Mouse (Mus musculus) heart, embryonic 10.5 days (tissue): Measurements from ENCODE around the gene Calm4. TPM values are rescaled to one million over a fixed set of nuclear protein-coding genes. Genes with fewer than 3 reads are reported as not detected.
"Not testable (repeated sequence)": the region's sequence is repeated elsewhere in the genome, so short reads cannot be mapped to it uniquely, and the experiment has no call there.

Source experiments
- DNase-seq: peaks from one replicate; pipeline ENCODE4 v3.0.0-alpha.2; 2017; ENCODE audit warnings: low spot score
- H3K27ac ChIP-seq: fragments of 300-500 bp; sonication (generic); 2 replicates; pipeline ENCODE4 v1.5.1; 2016; ENCODE audit warnings: mild to moderate bottlenecking
- H3K27me3 ChIP-seq: fragments of 300-500 bp; sonication (generic); 2 replicates; pipeline ENCODE4 v1.6.1; 2016; ENCODE audit warnings: mild to moderate bottlenecking; ENCODE audit not compliant: poor library complexity, insufficient read depth, severe bottlenecking
- H3K36me3 ChIP-seq: fragments of 300-500 bp; sonication (generic); 2 replicates; pipeline ENCODE4 v1.6.1; 2016; ENCODE audit warnings: mild to moderate bottlenecking, moderate library complexity
- H3K4me1 ChIP-seq: fragments of 300-500 bp; sonication (generic); 2 replicates; pipeline ENCODE4 v1.6.1; 2016; ENCODE audit warnings: mild to moderate bottlenecking
- H3K4me3 ChIP-seq: fragments of 300-500 bp; sonication (generic); 2 replicates; pipeline ENCODE4 v1.5.1; 2016; ENCODE audit warnings: mild to moderate bottlenecking, moderate library complexity
- H3K9me3 ChIP-seq: fragments of 300-500 bp; sonication (generic); 2 replicates; pipeline ENCODE4 v1.6.1; 2016; ENCODE audit warnings: mild to moderate bottlenecking, moderate library complexity
- WGBS: fragments of 180-500 bp; shearing (Covaris S2); methylation state at CpG from one replicate; pipeline ENCODE4 v1.1.7; 2016; 5-methylcytosine and 5-hydroxymethylcytosine counted together
- polyA plus RNA-seq: library from polyadenylated mRNA; unstranded; fragments of >200 nt; fragmentation: Nextera tagmentation; extraction: Ambion mirVana; gene quantifications from 2 replicates; pipeline ENCODE4 v1.2.1, GENCODE M21; 2016

Calm4 gene
- polyA plus RNA-seq, 1 experiment from 2014 or later: not detected

- Histone ChIP-seq H3K27me3 (no peaks in the 10 kb centered on the region), H3K36me3 (no peaks in the 10 kb centered on the region), H3K9me3 (no peaks in the 10 kb centered on the region), H3K4me1 (no peaks in the 10 kb centered on the region), H3K27ac (no peak overlapping the region), H3K4me3 (no peak overlapping the region)
- DNase-seq: no peak
Observed at GRCm38 (mm10) chr13:3825726-3826125, 11.8 kb upstream of the Calm4 start.

- no peak for DNase-seq
- Histone ChIP-seq H3K9me3 (no peaks in the 10 kb centered on the region), H3K27me3 (no peaks in the 10 kb centered on the region), H3K27ac (no peak overlapping the region), H3K4me1 (no peaks in the 10 kb centered on the region), H3K4me3 (no peak overlapping the region), H3K36me3 (no peaks in the 10 kb centered on the region)
- WGBS: 70% methylated on average over 5 of the region's 5 CpGs
Observed at GRCm38 (mm10) chr13:3831546-3831945, 6.0 kb upstream of the Calm4 start.

GRCm38 (mm10) chr13:3831994-3832393 is 5.6 kb upstream of the Calm4 start:
- Histone ChIP-seq H3K4me3 (no peak overlapping the region), H3K27ac (no peak overlapping the region), H3K36me3 (no peaks in the 10 kb centered on the region), H3K27me3 (no peaks in the 10 kb centered on the region), H3K9me3 (no peaks in the 10 kb centered on the region), H3K4me1 (no peaks in the 10 kb centered on the region)
- no peak for DNase-seq
- WGBS: 68% methylated on average over 1 of the region's 1 CpGs

- Histone ChIP-seq H3K4me3 (no peak overlapping the region), H3K27ac (no peak overlapping the region), H3K36me3 (no peaks in the 10 kb centered on the region), H3K9me3 (no peaks in the 10 kb centered on the region), H3K4me1 (no peaks in the 10 kb centered on the region), H3K27me3 (no peaks in the 10 kb centered on the region)
- no peak for DNase-seq
- 72% methylated on average over 2 of the region's 2 CpGs for WGBS
Observed at GRCm38 (mm10) chr13:3832450-3832849, 5.1 kb upstream of the Calm4 start.

GRCm38 (mm10) chr13:3833644-3834043 is 3.9 kb upstream of the Calm4 start:
- DNase-seq, H3K27ac ChIP-seq, H3K27me3 ChIP-seq, H3K9me3 ChIP-seq, H3K4me3 ChIP-seq, H3K4me1 ChIP-seq, H3K36me3 ChIP-seq: not testable (repeated sequence)

- not testable (repeated sequence) for DNase-seq, H3K27me3 ChIP-seq, H3K36me3 ChIP-seq, H3K9me3 ChIP-seq, H3K4me3 ChIP-seq, H3K4me1 ChIP-seq, H3K27ac ChIP-seq
Observed at GRCm38 (mm10) chr13:3840662-3841061, 3.1 kb downstream of the Calm4 start.

- no peak overlapping the region for H3K4me3 ChIP-seq
- H3K27me3 ChIP-seq: no peaks in the 10 kb centered on the region
- no peak overlapping the region for H3K27ac ChIP-seq
- no peaks in the 10 kb centered on the region for H3K4me1 ChIP-seq
- DNase-seq: no peak
- 74% methylated on average over 1 of the region's 1 CpGs for WGBS
- H3K9me3 ChIP-seq: no peaks in the 10 kb centered on the region
- H3K36me3 ChIP-seq: no peaks in the 10 kb centered on the region
Observed at GRCm38 (mm10) chr13:3850330-3850729, 12.8 kb downstream of the Calm4 start.

GRCm38 (mm10) chr13:3853648-3854333 is 16.2 kb downstream of the Calm4 start, which contains the start of gene Calm5:
Gene Calm5, plus strand, starts transcription at chr13:3854173.
- H3K36me3 ChIP-seq: not testable (repeated sequence)

GRCm38 (mm10) chr13:3854856-3855255 is 17.3 kb downstream of the Calm4 start:
- H3K4me3 ChIP-seq: no peak overlapping the region
- H3K36me3 ChIP-seq: no peaks in the 10 kb centered on the region
- no peak for DNase-seq
- 79% methylated on average over 2 of the region's 2 CpGs for WGBS
- no peak overlapping the region for H3K27ac ChIP-seq
- H3K4me1 ChIP-seq: 0 out of 2 replicates have a peak, but pooled peaks cover 2% of the 10 kb centered on the region
- no peaks in the 10 kb centered on the region for H3K9me3 ChIP-seq
- H3K27me3 ChIP-seq: no peaks in the 10 kb centered on the region

More at GRCm38 (mm10) chr13:3853648-3854333, 16.2 kb downstream of the Calm4 start, which contains the start of gene Calm5:
- not testable (repeated sequence) for H3K4me1 ChIP-seq, H3K4me3 ChIP-seq, H3K27me3 ChIP-seq, H3K9me3 ChIP-seq, DNase-seq, H3K27ac ChIP-seq
- 76% methylated on average over 3 of the region's 3 CpGs for WGBS

GRCm38 (mm10) chr13:3856252-3856651 is 18.7 kb downstream of the Calm4 start:
- Histone ChIP-seq H3K4me3 (no peak overlapping the region), H3K27me3 (no peaks in the 10 kb centered on the region), H3K27ac (no peak overlapping the region), H3K9me3 (no peaks in the 10 kb centered on the region), H3K4me1 (0 out of 2 replicates have a peak, but pooled peaks cover 2% of the 10 kb centered on the region), H3K36me3 (no peaks in the 10 kb centered on the region)
- WGBS: 62% methylated on average over 1 of the region's 1 CpGs
- no peak for DNase-seq

- no peak for DNase-seq
- Histone ChIP-seq H3K36me3 (no peaks in the 10 kb centered on the region), H3K27ac (no peak overlapping the region), H3K27me3 (no peaks in the 10 kb centered on the region), H3K4me1 (peaks cover 6% of the 10 kb centered on the region; the same call in 1 of the 2 replicates), H3K9me3 (no peaks in the 10 kb centered on the region), H3K4me3 (no peak overlapping the region)
- 79% methylated on average over 8 of the region's 8 CpGs for WGBS
Observed at GRCm38 (mm10) chr13:3861251-3861650, 23.7 kb downstream of the Calm4 start.

- Histone ChIP-seq H3K27me3 (no peaks in the 10 kb centered on the region), H3K27ac (no peak overlapping the region), H3K4me3 (no peak overlapping the region), H3K36me3 (no peaks in the 10 kb centered on the region), H3K9me3 (no peaks in the 10 kb centered on the region), H3K4me1 (peaks cover 7% of the 10 kb centered on the region; the same call in 1 of the 2 replicates)
- WGBS: 74% methylated on average over 3 of the region's 3 CpGs
- DNase-seq: no peak
Observed at GRCm38 (mm10) chr13:3862325-3862724, 24.8 kb downstream of the Calm4 start.

GRCm38 (mm10) chr13:3862922-3863580 is 25.5 kb downstream of the Calm4 start:
- no peak overlapping the region for H3K27ac ChIP-seq
- H3K4me3 ChIP-seq: no peak overlapping the region
- WGBS: 79% methylated on average over 10 of the region's 10 CpGs
- peaks cover 7% of the 10 kb centered on the region; the same call in 1 of the 2 replicates for H3K4me1 ChIP-seq
- H3K27me3 ChIP-seq: no peaks in the 10 kb centered on the region
- H3K36me3 ChIP-seq: no peaks in the 10 kb centered on the region
- H3K9me3 ChIP-seq: no peaks in the 10 kb centered on the region
- no peak for DNase-seq
